Mouse (Mus musculus) lung, adult 2 months (tissue): ENCODE results near the gene Prdx2.

Source experiments
- CTCF ChIP-seq: fragments of 200-500 bp; IDR thresholded peaks from 2 replicates; pipeline ENCODE4 v1.5.1; 2011; ENCODE audit warnings: mild to moderate bottlenecking, low read length, control low read depth; ENCODE audit not compliant: insufficient read depth
- POLR2A ChIP-seq: fragments of 200-500 bp; IDR thresholded peaks from 2 replicates; pipeline ENCODE4 v1.6.1; 2011; ENCODE audit warnings: low read depth, mild to moderate bottlenecking, control low read depth, low read length, borderline replicate concordance; ENCODE audit errors: extremely low read depth

- no peak for TF ChIP-seq POLR2A
- TF ChIP-seq CTCF, result peak; percentile 63
Observed at GRCm38 (mm10) chr8:84956768-84957167, 12.6 kb upstream of the Prdx2 start.
